ENCODE assay signal across 8 mouse cellular contexts in genomic region chr6:120539132-120539759, GRCm38 (mm10). TPM values are rescaled to one million over a fixed set of nuclear protein-coding genes. Genes with fewer than 3 reads are reported as not detected.
DNase-seq lines count a peak whose midpoint lies in the region; ATAC-seq lines count a peak whose summit lies in the region.

No protein-coding gene starts in this region.

- H3K27me3 ChIP-seq in hindbrain, embryonic 11.5 days (ENCODE audit: control insufficient read depth, insufficient read depth, low read length): no peaks in the 10 kb centered on the region

- peak overlapping the region; percentile 32; the same call in 1 of the 2 replicates for H3K9ac ChIP-seq in hindbrain, embryonic 11.5 days (ENCODE audit: low read depth, low read length)

- peak overlapping the region; percentile 49 for H3K27ac ChIP-seq in hindbrain, embryonic 11.5 days (ENCODE audit: low read depth, low read length)

- peak; percentile 68 for DNase-seq in Muller cell, postnatal 12 days (ENCODE audit: inconsistent ontology term)
- DNase-seq in cerebellum, adult 9-10 months: peak; percentile 83
- DNase-seq in hindbrain, embryonic 11.5 days (ENCODE audit: low spot score): peak; percentile 92
- DNase-seq in layer of hippocampus, postnatal 10 days (ENCODE audit: low spot score in 2 of 2): peak; percentile 70 to 78
- peak; percentile 75 for DNase-seq in lung, postnatal 14 days
- peak; percentile 96 for DNase-seq in retina, embryonic 14.5 days (ENCODE audit: low spot score)
- DNase-seq in thymus, postnatal 4 days: peak; percentile 82

- 1% methylated on average over 16 of the region's 16 CpGs for WGBS in hindbrain, embryonic 11.5 days

- H3K4me3 ChIP-seq in hindbrain, embryonic 11.5 days (ENCODE audit: low read depth, low read length): no peak overlapping the region

- peaks cover 3% of the 10 kb centered on the region; the same call in 1 of the 2 replicates for H3K4me1 ChIP-seq in hindbrain, embryonic 11.5 days (replicated peaks; ENCODE audit: control insufficient read depth, insufficient read depth, low read length)

- ATAC-seq in frontal cortex, adult (ENCODE audit: low TSS enrichment): peak; percentile 70; the same call in 1 of the 2 replicates
- peak; percentile 94 for ATAC-seq in hindbrain, embryonic 11.5 days (ENCODE audit: low FRiP score)

- peak overlapping the region; percentile 27; the same call in 1 of the 2 replicates for H3K4me2 ChIP-seq in hindbrain, embryonic 11.5 days (replicated peaks; ENCODE audit: low read depth, low read length)

- no peaks in the 10 kb centered on the region for H3K36me3 ChIP-seq in hindbrain, embryonic 11.5 days (ENCODE audit: control insufficient read depth, insufficient read depth, low read length)

- no peaks in the 10 kb centered on the region for H3K9me3 ChIP-seq in hindbrain, embryonic 11.5 days (ENCODE audit: control insufficient read depth, low read length)

RNA-seq across cellular contexts. Expression of gene Hdhd5, which starts 8.1 kb away (rescaled TPM):
- 12.9 and 13.8 TPM in 2 replicates for polyA plus RNA-seq in hindbrain, embryonic 11.5 days (2014; fragmentation: Nextera tagmentation; extraction: Ambion mirVana)
- 10 to 100 TPM; 34.3 to 37.2 TPM for total RNA-seq in layer of hippocampus, postnatal 10 days (2021)

RNA-seq across cellular contexts. Expression of gene Tmem121b, which starts 45.6 kb away (rescaled TPM):
- 1.0 and 1.8 TPM in 2 replicates for polyA plus RNA-seq in hindbrain, embryonic 11.5 days (2014; fragmentation: Nextera tagmentation; extraction: Ambion mirVana)
- total RNA-seq in layer of hippocampus, postnatal 10 days (2021): 10 to 100 TPM; 38.2 to 42.5 TPM
